Mouse (Mus musculus) C2C12 (cell line): ENCODE measurements around the gene Rnf34.

Source experiments
- CEBPB ChIP-seq: IDR thresholded peaks from one replicate; pipeline ENCODE4 v1.6.1; 2011; ENCODE audit warnings: low read depth, mild to moderate bottlenecking, control low read depth, moderate library complexity
- CTCF ChIP-seq: IDR thresholded peaks from one replicate; pipeline ENCODE4 v1.5.1; 2011; ENCODE audit not compliant: control insufficient read depth, insufficient read depth, insufficient read length
- MAX ChIP-seq: IDR thresholded peaks from one replicate; pipeline ENCODE4 v1.6.1; 2011; ENCODE audit warnings: mild to moderate bottlenecking, control low read depth
- MYOD1 ChIP-seq: IDR thresholded peaks from one replicate; pipeline ENCODE4 v1.6.1; 2011; ENCODE audit warnings: low read depth; ENCODE audit not compliant: control insufficient read depth, insufficient read length
- MYOG ChIP-seq: IDR thresholded peaks from one replicate; pipeline ENCODE4 v1.6.1; 2011; ENCODE audit not compliant: control insufficient read depth, insufficient read length; ENCODE audit errors: extremely low read depth
- USF1 ChIP-seq: IDR thresholded peaks from one replicate; pipeline ENCODE4 v1.6.1; 2011; ENCODE audit warnings: low read depth, mild to moderate bottlenecking, control low read depth, moderate library complexity

DNA sequence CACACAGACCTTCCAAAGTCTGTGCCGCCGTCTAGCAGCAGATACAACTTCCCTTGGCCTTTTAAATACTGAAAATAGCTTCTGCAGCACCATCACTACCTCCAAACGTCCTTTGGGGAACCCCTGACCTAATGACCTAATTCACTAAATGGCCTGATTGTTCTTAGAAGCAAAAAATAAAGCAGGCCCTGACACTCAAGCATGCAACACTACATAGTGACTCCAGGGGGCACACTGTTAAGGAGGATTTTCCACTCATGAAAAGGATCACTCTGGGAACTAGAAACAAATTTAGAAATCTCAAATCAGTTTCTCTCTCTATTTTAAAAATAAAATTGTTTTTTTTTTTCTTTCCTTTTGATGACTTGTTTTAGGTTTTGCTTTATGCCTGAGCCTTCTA, 44.3 kb upstream of the Rnf34 start:
- no peak for TF ChIP-seq MYOG
- TF ChIP-seq CTCF: no peak
- TF ChIP-seq MAX: no peak
- no peak for TF ChIP-seq CEBPB
- no peak for TF ChIP-seq MYOD1
- TF ChIP-seq USF1: no peak
